Mouse (Mus musculus) midbrain, embryonic 11.5 days (tissue): ENCODE measurements around the gene Bcap31. TPM values are rescaled to one million over a fixed set of nuclear protein-coding genes. Genes with fewer than 3 reads are reported as not detected.
A peak's percentile ranks its signal among the peaks of the same experiment; 100 is the strongest.

Source experiments
- ATAC-seq: fragments of 200-750 bp; cut with Nextera tagmentation; 2 replicates; pipeline ENCODE4 v1.8.0; 2017; ENCODE audit warnings: moderate TSS enrichment, moderate library complexity; ENCODE audit not compliant: low FRiP score
- DNase-seq: peaks from one replicate; pipeline ENCODE4 v3.0.0; 2015; ENCODE audit warnings: low spot score; ENCODE audit errors: missing footprints
- H3K27ac ChIP-seq: fragments of 300-500 bp; sonication (generic); 2 replicates; pipeline ENCODE4 v1.5.1; 2014; ENCODE audit warnings: low read depth, low read length
- H3K27me3 ChIP-seq: fragments of 300-500 bp; sonication (generic); 2 replicates; pipeline ENCODE4 v1.6.1; 2014; ENCODE audit warnings: mild to moderate bottlenecking, low read length, moderate library complexity, mixed read lengths; ENCODE audit not compliant: control insufficient read depth, insufficient read depth
- H3K36me3 ChIP-seq: fragments of 300-500 bp; sonication (generic); 2 replicates; pipeline ENCODE4 v1.6.1; 2014; ENCODE audit warnings: mild to moderate bottlenecking, low read length, moderate library complexity, mixed read lengths; ENCODE audit not compliant: control insufficient read depth, insufficient read depth
- H3K4me1 ChIP-seq: fragments of 300-500 bp; sonication (generic); 2 replicates; pipeline ENCODE4 v1.6.1; 2014; ENCODE audit warnings: low read length; ENCODE audit not compliant: control insufficient read depth, insufficient read depth
- H3K4me2 ChIP-seq: fragments of 300-500 bp; sonication (generic); 2 replicates; pipeline ENCODE4 v1.6.1; 2014; ENCODE audit warnings: mild to moderate bottlenecking, moderate library complexity
- H3K4me3 ChIP-seq: fragments of 300-500 bp; sonication (generic); 2 replicates; pipeline ENCODE4 v1.5.1; 2014; ENCODE audit warnings: low read depth, low read length
- H3K9ac ChIP-seq: fragments of 300-500 bp; sonication (generic); 2 replicates; pipeline ENCODE4 v1.6.1; 2014; ENCODE audit warnings: low read length
- H3K9me3 ChIP-seq: fragments of 300-500 bp; sonication (generic); 2 replicates; pipeline ENCODE4 v1.6.1; 2016; ENCODE audit warnings: low read length; ENCODE audit not compliant: control insufficient read depth
- WGBS: fragments of 180-500 bp; shearing (Covaris S2); extraction: QIAGEN DNeasy Blood & Tissue Kit; methylation state at CpG from one replicate; pipeline ENCODE4 v1.1.7; 2014; 5-methylcytosine and 5-hydroxymethylcytosine counted together
- polyA plus RNA-seq: library from polyadenylated mRNA; unstranded; fragments of >200 nt; fragmentation: Nextera tagmentation; extraction: Ambion mirVana; gene quantifications from 2 replicates; pipeline ENCODE4 v1.2.1, GENCODE M21; 2014

Gene Bcap31
- polyA plus RNA-seq, 1 experiment from 2014 or later: 154 TPM

GRCm38 (mm10) chrX:73654177-73654576, 61.8 kb downstream of the Bcap31 start:
- DNase-seq (peak; percentile 94), ATAC-seq (peak; percentile 63; the same call in 1 of the 2 replicates)
- no peaks in the 10 kb centered on the region for H3K36me3 ChIP-seq
- no peaks in the 10 kb centered on the region; the same call in 1 of the 2 replicates for H3K27me3 ChIP-seq
- 16% methylated on average over 6 of the region's 6 CpGs for WGBS
- H3K27ac ChIP-seq: no peak overlapping the region
- H3K4me1 ChIP-seq: peaks cover 2% of the 10 kb centered on the region; the same call in 1 of the 2 replicates
- no peak overlapping the region for H3K9ac ChIP-seq
- no peaks in the 10 kb centered on the region for H3K9me3 ChIP-seq
- H3K4me3 ChIP-seq: no peak overlapping the region
- H3K4me2 ChIP-seq: no peak overlapping the region

GRCm38 (mm10) chrX:73653392-73653791, 62.6 kb downstream of the Bcap31 start:
- Histone ChIP-seq H3K4me3 (no peak overlapping the region), H3K27ac (no peak overlapping the region), H3K27me3 (no peaks in the 10 kb centered on the region; the same call in 1 of the 2 replicates), H3K36me3 (no peaks in the 10 kb centered on the region), H3K9ac (no peak overlapping the region), H3K9me3 (no peaks in the 10 kb centered on the region), H3K4me1 (no peaks in the 10 kb centered on the region), H3K4me2 (no peak overlapping the region)
- ATAC-seq (no peak), DNase-seq (no peak)
- 87% methylated on average over 6 of the region's 6 CpGs for WGBS

DNA sequence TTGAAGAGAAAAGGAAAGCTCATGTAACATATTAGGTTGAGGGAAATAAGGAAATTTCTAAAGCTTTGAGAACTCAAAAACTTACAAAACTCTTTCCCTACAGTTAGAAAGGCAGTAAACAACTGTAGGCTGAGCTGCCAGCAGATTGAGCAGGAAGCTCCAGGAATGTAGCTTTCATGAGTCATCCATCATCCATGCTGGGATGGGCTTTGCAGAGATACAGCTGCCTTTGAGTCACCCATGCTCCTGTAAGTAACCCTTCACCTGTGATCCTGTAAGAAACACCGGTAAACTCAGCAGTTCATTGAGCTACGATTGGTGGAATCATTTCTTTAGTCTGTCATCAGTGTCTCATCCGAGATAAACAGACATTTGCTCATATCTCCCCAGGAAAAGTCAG, 65.1 kb downstream of the Bcap31 start:
- no peaks in the 10 kb centered on the region for H3K36me3 ChIP-seq
- no peak overlapping the region for H3K4me3 ChIP-seq
- H3K9ac ChIP-seq: no peak overlapping the region

GRCm38 (mm10) chrX:73645121-73645520, 70.9 kb downstream of the Bcap31 start:
- H3K4me3 ChIP-seq: no peak overlapping the region
- peaks cover 8% of the 10 kb centered on the region for H3K27me3 ChIP-seq
- ATAC-seq (no peak), DNase-seq (no peak)
- no peak overlapping the region for H3K9ac ChIP-seq
- H3K4me2 ChIP-seq: no peak overlapping the region
- WGBS: 38% methylated on average over 4 of the region's 4 CpGs
- no peaks in the 10 kb centered on the region for H3K9me3 ChIP-seq
- no peaks in the 10 kb centered on the region for H3K4me1 ChIP-seq
- no peak overlapping the region for H3K27ac ChIP-seq
- H3K36me3 ChIP-seq: no peaks in the 10 kb centered on the region

More for the DNA sequence above, 65.1 kb downstream of the Bcap31 start:
- DNase-seq (no peak), ATAC-seq (no peak)
- Histone ChIP-seq H3K27me3 (no peaks in the 10 kb centered on the region; the same call in 1 of the 2 replicates), H3K9me3 (no peaks in the 10 kb centered on the region), H3K4me2 (no peak overlapping the region), H3K4me1 (no peaks in the 10 kb centered on the region), H3K27ac (no peak overlapping the region)
- WGBS: 81% methylated on average over 3 of the region's 3 CpGs

DNA sequence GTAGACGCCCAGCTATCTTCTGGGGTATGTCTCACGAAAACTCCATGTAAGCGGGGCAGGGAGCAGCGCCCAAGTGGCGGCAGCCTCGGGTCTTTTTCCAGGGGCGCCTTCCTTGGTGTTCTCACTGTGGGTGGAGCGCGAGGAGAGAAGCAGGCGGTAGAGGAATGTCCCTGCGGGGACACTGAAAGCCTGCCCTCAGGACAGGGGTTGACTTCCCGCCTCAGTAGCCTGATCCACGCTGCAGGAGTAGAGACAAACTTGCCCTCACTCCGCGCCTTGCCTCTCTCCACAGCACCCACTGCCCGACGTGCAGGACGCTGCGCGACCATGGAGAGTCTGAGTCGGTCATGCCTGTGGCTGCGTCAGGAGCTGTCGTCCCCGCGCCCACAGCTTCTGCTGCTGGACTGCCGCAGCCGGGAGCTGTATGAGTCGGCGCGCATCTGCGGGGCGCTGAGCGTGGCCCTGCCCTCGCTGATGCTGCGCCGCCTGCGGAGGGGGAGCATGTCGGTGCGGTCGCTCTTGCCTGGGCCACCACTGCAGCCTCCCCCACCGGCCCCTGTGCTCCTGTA, 76.0 kb downstream of the Bcap31 start:
- DNase-seq (peak; percentile 89), ATAC-seq (0 out of 2 replicates have a peak, but pooled peaks have one; percentile 8)
- Histone ChIP-seq H3K4me1 (0 out of 2 replicates have a peak, but pooled peaks cover 2% of the 10 kb centered on the region), H3K36me3 (no peaks in the 10 kb centered on the region), H3K27ac (no peak overlapping the region), H3K9ac (no peak overlapping the region), H3K4me2 (peak overlapping the region; percentile 53), H3K27me3 (peaks cover 45% of the 10 kb centered on the region), H3K4me3 (peak overlapping the region; percentile 29), H3K9me3 (no peaks in the 10 kb centered on the region)
- WGBS: 7% methylated on average over 33 of the region's 41 CpGs

DNA sequence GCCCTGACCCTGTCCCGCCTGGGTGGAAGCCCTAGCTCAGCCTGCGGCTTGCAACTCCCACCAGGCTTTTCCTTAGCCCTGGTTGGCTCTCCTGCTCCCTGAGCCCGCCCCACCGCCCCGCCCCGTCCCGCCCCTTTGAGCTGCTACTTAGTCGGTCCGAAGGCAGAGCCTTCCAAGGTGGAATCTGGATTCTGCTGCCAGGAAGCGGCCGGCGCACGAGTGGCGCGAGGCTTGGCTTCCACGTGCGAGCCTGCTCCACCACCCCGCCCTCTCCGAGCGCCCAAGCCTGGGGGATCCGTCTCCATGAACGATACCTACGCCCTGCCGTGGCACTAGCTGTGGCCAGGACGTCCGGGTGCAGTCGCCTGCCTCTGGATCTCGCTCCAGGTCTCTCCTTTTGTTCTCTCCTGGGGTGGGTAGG, 76.7 kb downstream of the Bcap31 start, which contains the start of gene Dusp9:
TSS of gene Dusp9 (plus strand) at position 165 of the 421 bp plus-strand sequence.
- Histone ChIP-seq H3K9me3 (no peaks in the 10 kb centered on the region), H3K4me2 (peak within 1 kb of the TSS; percentile 53), H3K36me3 (no peaks in the 10 kb centered on the region), H3K4me3 (peak within 1 kb of the TSS; percentile 29), H3K27ac (no peak within 1 kb of the TSS), H3K4me1 (0 out of 2 replicates have a peak, but pooled peaks cover 2% of the 10 kb centered on the region), H3K9ac (0 out of 2 replicates have a peak within 1 kb of the TSS, but pooled peaks have one; percentile 12), H3K27me3 (peaks cover 48% of the 10 kb centered on the region)
- 23% methylated on average over 28 of the region's 28 CpGs for WGBS
- peak; percentile 91 for DNase-seq
- ATAC-seq: peak; percentile 86

- Histone ChIP-seq H3K4me3 (peak overlapping the region; percentile 20), H3K9ac (no peak overlapping the region), H3K36me3 (no peaks in the 10 kb centered on the region), H3K27me3 (peaks cover 48% of the 10 kb centered on the region), H3K4me2 (peak overlapping the region; percentile 48), H3K4me1 (0 out of 2 replicates have a peak, but pooled peaks cover 2% of the 10 kb centered on the region), H3K27ac (no peak overlapping the region), H3K9me3 (no peaks in the 10 kb centered on the region)
- DNase-seq (peak; percentile 84), ATAC-seq (0 out of 2 replicates have a peak, but pooled peaks have one; percentile 20)
- WGBS: 12% methylated on average over 18 of the region's 19 CpGs
Observed at GRCm38 (mm10) chrX:73637415-73637814, 78.6 kb downstream of the Bcap31 start.

Other genes starting within 250 kb of the Bcap31 start
- 42.1 and 43.4 TPM in 2 replicates for gene Bgn, start 232.6 kb downstream of the Bcap31 start, polyA plus RNA-seq
- 0.25 and 0.30 TPM in 2 replicates for gene Atp2b3, start 213.1 kb downstream of the Bcap31 start, polyA plus RNA-seq
- gene Dusp9, start 76.8 kb downstream of the Bcap31 start, polyA plus RNA-seq: 1.7 and 2.1 TPM in 2 replicates
- gene Pnck, start 56.1 kb downstream of the Bcap31 start, polyA plus RNA-seq: 13.0 and 14.5 TPM in 2 replicates
- gene Slc6a8, start 43.0 kb downstream of the Bcap31 start, polyA plus RNA-seq: 6.0 and 6.6 TPM in 2 replicates
- 6.7 and 7.1 TPM in 2 replicates for gene Abcd1, start 422 bp upstream of the Bcap31 start, polyA plus RNA-seq
- not detected in 2 replicates for gene Plxnb3, start 40.9 kb upstream of the Bcap31 start, polyA plus RNA-seq
- 0.72 and 0.78 TPM in 2 replicates for gene Srpk3, start 58.2 kb upstream of the Bcap31 start, polyA plus RNA-seq
- gene Idh3g, start 70.7 kb upstream of the Bcap31 start, polyA plus RNA-seq: 182 and 185 TPM in 2 replicates
- 123 and 125 TPM in 2 replicates for gene Ssr4, start 70.9 kb upstream of the Bcap31 start, polyA plus RNA-seq
- gene Pdzd4, start 108.8 kb upstream of the Bcap31 start, polyA plus RNA-seq: 0.86 and 1.1 TPM in 2 replicates
- not detected in 2 replicates for gene Avpr2, start 175.9 kb upstream of the Bcap31 start, polyA plus RNA-seq
- 18.3 and 21.3 TPM in 2 replicates for gene L1cam, start 179.9 kb upstream of the Bcap31 start, polyA plus RNA-seq
- gene Arhgap4, start 205.7 kb upstream of the Bcap31 start, polyA plus RNA-seq: 1.7 and 2.1 TPM in 2 replicates
- 117 and 121 TPM in 2 replicates for gene Naa10, start 205.8 kb upstream of the Bcap31 start, polyA plus RNA-seq
- 14.4 and 17.6 TPM in 2 replicates for gene Renbp, start 214.7 kb upstream of the Bcap31 start, polyA plus RNA-seq